Mouse (Mus musculus): ENCODE results near the gene Traf1.

The Traf1 gene

GRCm38 (mm10) chr2:34961481-34962036 is at the start of gene Traf1:
Gene Traf1, minus strand, starts transcription at chr2:34961772.
- DNase-seq (ENCODE audit: low read depth, low spot score) = peak; percentile 53

- DNase-seq (ENCODE audit: low read depth, low spot score) = peak; percentile 54
Measured at GRCm38 (mm10) chr2:34998956-34999355, 37.4 kb upstream of the Traf1 start.

GRCm38 (mm10) chr2:34996506-34996905 is 34.9 kb upstream of the Traf1 start:
- no peak for DNase-seq (ENCODE audit: low read depth, low spot score)

- DNase-seq (ENCODE audit: low read depth, low spot score) = no peak
Measured at GRCm38 (mm10) chr2:34993696-34994356, 32.3 kb upstream of the Traf1 start.

GRCm38 (mm10) chr2:34992729-34993695 is 31.4 kb upstream of the Traf1 start:
- peak; percentile 70 for DNase-seq (ENCODE audit: low read depth, low spot score)

- DNase-seq (ENCODE audit: low read depth, low spot score) = no peak
Measured at GRCm38 (mm10) chr2:34991966-34992365, 30.4 kb upstream of the Traf1 start.

- no peak for DNase-seq (ENCODE audit: low read depth, low spot score)
Measured at GRCm38 (mm10) chr2:34989749-34990148, 28.2 kb upstream of the Traf1 start.

- DNase-seq (ENCODE audit: low read depth, low spot score) = no peak
Measured at GRCm38 (mm10) chr2:34987595-34987994, 26.0 kb upstream of the Traf1 start.

- no peak for DNase-seq (ENCODE audit: low read depth, low spot score)
Measured at GRCm38 (mm10) chr2:34984885-34985284, 23.3 kb upstream of the Traf1 start.

GRCm38 (mm10) chr2:34982906-34983698 is 21.5 kb upstream of the Traf1 start:
- no peak for DNase-seq (ENCODE audit: low read depth, low spot score)

- no peak for DNase-seq (ENCODE audit: low read depth, low spot score)
Measured at GRCm38 (mm10) chr2:34982096-34982724, 20.6 kb upstream of the Traf1 start.

GRCm38 (mm10) chr2:34979459-34980011 is 18.0 kb upstream of the Traf1 start:
- DNase-seq (ENCODE audit: low read depth, low spot score) = no peak

GRCm38 (mm10) chr2:34978226-34978625 is 16.7 kb upstream of the Traf1 start:
- no peak for DNase-seq (ENCODE audit: low read depth, low spot score)

- no peak for DNase-seq (ENCODE audit: low read depth, low spot score)
Measured at GRCm38 (mm10) chr2:34976945-34977658, 15.5 kb upstream of the Traf1 start.

- DNase-seq (ENCODE audit: low read depth, low spot score) = no peak
Measured at GRCm38 (mm10) chr2:34976447-34976846, 14.9 kb upstream of the Traf1 start.

GRCm38 (mm10) chr2:34973087-34973486 is 11.5 kb upstream of the Traf1 start:
- DNase-seq (ENCODE audit: low read depth, low spot score) = no peak

- no peak for DNase-seq (ENCODE audit: low read depth, low spot score)
Measured at GRCm38 (mm10) chr2:34971080-34971888, 9.7 kb upstream of the Traf1 start.

GRCm38 (mm10) chr2:34970092-34970750 is 8.6 kb upstream of the Traf1 start:
- peak; percentile 77 for DNase-seq (ENCODE audit: low read depth, low spot score)

GRCm38 (mm10) chr2:34969166-34969565 is 7.6 kb upstream of the Traf1 start:
- DNase-seq (ENCODE audit: low read depth, low spot score) = no peak
